Mouse (Mus musculus) ES-E14 (cell line): ENCODE measurements at regions not wholly inside any gene's neighbourhood (a gene's known extent, or its start where the extent isn't known, plus 50 kb on each side); places are given as distances from the start of the nearest gene placed in this dataset.

Experiments
- CHD2 ChIP-seq: IDR thresholded peaks from 2 replicates; pipeline ENCODE4 v1.6.1; 2014; ENCODE audit warnings: mild to moderate bottlenecking, low read depth, low read length, inconsistent platforms
- MAFK ChIP-seq: IDR thresholded peaks from 2 replicates; pipeline ENCODE4 v1.6.1; 2014; ENCODE audit warnings: mild to moderate bottlenecking, low read depth, low read length, inconsistent platforms; ENCODE audit not compliant: insufficient read depth

DNA sequence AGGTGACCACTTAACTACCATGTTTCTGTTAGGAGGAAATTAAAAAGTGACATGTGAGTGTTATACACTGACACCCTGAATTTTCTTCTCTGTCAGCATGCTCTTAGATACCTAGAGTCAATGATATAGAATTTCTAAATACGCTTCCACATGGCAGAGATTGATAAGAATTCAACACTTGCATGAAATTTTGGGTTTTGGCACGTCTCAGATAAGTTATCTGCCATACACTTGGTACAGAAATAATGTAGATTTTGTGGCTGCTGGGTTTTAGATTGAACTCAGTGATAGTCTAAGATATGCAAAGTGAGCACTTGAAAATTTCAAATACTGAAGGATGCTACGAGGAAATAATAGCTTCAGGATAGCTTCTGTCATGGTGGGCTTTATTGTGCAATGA is 1841.5 kb upstream of the Nudt12 start:
- no peak for TF ChIP-seq MAFK
- TF ChIP-seq CHD2, result no peak
